Mouse (Mus musculus) embryonic fibroblast, embryonic 13.5 days (primary cell): ENCODE data around the gene Fam160a1.

Source experiments
- CTCF ChIP-seq: IDR thresholded peaks from 2 replicates; pipeline ENCODE4 v1.5.1; 2011; ENCODE audit warnings: mild to moderate bottlenecking, control low read depth, low read length, moderate library complexity, borderline replicate concordance; ENCODE audit not compliant: insufficient read depth
- POLR2A ChIP-seq: IDR thresholded peaks from 2 replicates; pipeline ENCODE4 v1.6.1; 2011; ENCODE audit warnings: low read depth, mild to moderate bottlenecking, control low read depth, low read length, moderate library complexity

- TF ChIP-seq CTCF = no peak
- TF ChIP-seq POLR2A = no peak
Measured at GRCm38 (mm10) chr3:85644814-85645213, 172.3 kb downstream of the Fam160a1 start.
